Mouse (Mus musculus): ENCODE results near the gene Rab3d. TPM values are rescaled to one million over a fixed set of nuclear protein-coding genes. Genes with fewer than 3 reads are reported as not detected.

The Rab3d gene
- total and polyA plus RNA-seq, 3 experiments: 22.9 to 44.2 TPM; not detected in 1

DNA sequence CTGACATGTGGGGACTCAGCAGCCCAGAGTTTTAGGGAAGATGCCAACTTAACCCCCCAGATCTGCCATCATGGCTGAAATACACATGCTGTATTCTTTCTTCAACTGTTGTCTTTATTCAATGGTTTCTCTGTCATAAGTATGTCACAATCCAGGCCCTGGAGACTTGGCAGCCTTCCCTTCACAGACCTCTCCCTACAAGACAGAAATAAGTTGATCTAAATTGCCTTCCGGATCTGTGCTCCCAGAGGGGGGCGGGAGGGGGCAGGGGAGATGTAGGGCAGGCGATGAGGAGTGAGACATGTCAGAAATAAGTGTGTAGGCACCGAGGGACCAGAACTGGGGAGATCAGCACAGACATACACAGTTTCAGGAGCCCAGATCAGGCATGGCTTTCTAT is 45.8 kb downstream of the Rab3d start:
- Histone ChIP-seq H3K9me3 (replicated peaks; ENCODE audit: insufficient read depth, low read length) (no peaks in the 10 kb centered on the region), H3K27me3 (ENCODE audit: control insufficient read depth in 1 of 2, insufficient read depth in 2 of 2, low read length in 2 of 2) (peaks cover 4 to 12% of the 10 kb centered on the region in 2 experiments), H3K79me2 (ENCODE audit: control insufficient read depth, insufficient read depth, low read length, poor library complexity) (no peaks in the 10 kb centered on the region), H3K4me3 (ENCODE audit: control insufficient read depth in 1 of 2, insufficient read depth in 1 of 2, low read depth in 2 of 2, low read length in 2 of 2) (no peak overlapping the region), H3K36me3 (ENCODE audit: control insufficient read depth in 1 of 2, insufficient read depth in 2 of 2, low read length in 2 of 2) (no peaks in the 10 kb centered on the region), H3K27ac (ENCODE audit: control insufficient read depth, low read depth, low read length) (no peak overlapping the region), H3K4me1 (ENCODE audit: control insufficient read depth in 1 of 2, insufficient read depth in 2 of 2, low read length in 2 of 2) (no peaks in the 10 kb centered on the region), H3K9ac (ENCODE audit: control insufficient read depth, low read depth, low read length, poor library complexity, severe bottlenecking) (no peak overlapping the region)
- TF ChIP-seq E2F4 (IDR thresholded peaks at IDR 0.05; ENCODE audit: borderline replicate concordance, low read depth, low read length) (no peak), POLR2A (IDR thresholded peaks at IDR 0.05; ENCODE audit: control insufficient read depth in 1 of 2, insufficient read depth in 1 of 2, low read depth in 1 of 2, low read length in 2 of 2, poor library complexity in 1 of 2) (no peak), ZC3H11A (IDR thresholded peaks at IDR 0.05; ENCODE audit: low read depth, low read length) (no peak), MEF2A (IDR thresholded peaks at IDR 0.05; ENCODE audit: extremely low read depth, insufficient replicate concordance, low read depth, low read length, poor library complexity, severe bottlenecking) (no peak), MYC (IDR thresholded peaks at IDR 0.05; ENCODE audit: low read depth, low read length) (no peak), ZMIZ1 (IDR thresholded peaks at IDR 0.05; ENCODE audit: low read depth, low read length) (no peak), RCOR1 (IDR thresholded peaks at IDR 0.05; ENCODE audit: low read depth, low read length) (no peak), TCF12 (IDR thresholded peaks at IDR 0.05; ENCODE audit: low read depth, low read length) (no peak), USF1 (IDR thresholded peaks at IDR 0.05; ENCODE audit: low read depth, low read length) (no peak), SIN3A (IDR thresholded peaks at IDR 0.05; ENCODE audit: low read length) (no peak), POLR2AphosphoS5 (IDR thresholded peaks at IDR 0.05; ENCODE audit: borderline replicate concordance, low read depth, low read length) (no peak), CHD2 (IDR thresholded peaks at IDR 0.05; ENCODE audit: low read length) (no peak), USF2 (IDR thresholded peaks at IDR 0.05; ENCODE audit: borderline replicate concordance in 1 of 2, insufficient read depth in 1 of 2, low read depth in 1 of 2, low read length in 2 of 2) (no peak), BHLHE40 (IDR thresholded peaks at IDR 0.05; ENCODE audit: borderline replicate concordance, low read depth, low read length) (no peak), MYB (IDR thresholded peaks at IDR 0.05; ENCODE audit: low read depth, low read length) (no peak), HCFC1 (IDR thresholded peaks at IDR 0.05; ENCODE audit: low read depth, low read length) (no peak), MAX (IDR thresholded peaks at IDR 0.05; ENCODE audit: low read length) (no peak), NRF1 (IDR thresholded peaks at IDR 0.05; ENCODE audit: insufficient read depth, low read depth, low read length, poor library complexity, severe bottlenecking) (no peak), CHD1 (IDR thresholded peaks at IDR 0.05; ENCODE audit: low read depth, low read length) (no peak)
- no peak for DNase-seq (ENCODE audit: low read depth, low spot score)

DNA sequence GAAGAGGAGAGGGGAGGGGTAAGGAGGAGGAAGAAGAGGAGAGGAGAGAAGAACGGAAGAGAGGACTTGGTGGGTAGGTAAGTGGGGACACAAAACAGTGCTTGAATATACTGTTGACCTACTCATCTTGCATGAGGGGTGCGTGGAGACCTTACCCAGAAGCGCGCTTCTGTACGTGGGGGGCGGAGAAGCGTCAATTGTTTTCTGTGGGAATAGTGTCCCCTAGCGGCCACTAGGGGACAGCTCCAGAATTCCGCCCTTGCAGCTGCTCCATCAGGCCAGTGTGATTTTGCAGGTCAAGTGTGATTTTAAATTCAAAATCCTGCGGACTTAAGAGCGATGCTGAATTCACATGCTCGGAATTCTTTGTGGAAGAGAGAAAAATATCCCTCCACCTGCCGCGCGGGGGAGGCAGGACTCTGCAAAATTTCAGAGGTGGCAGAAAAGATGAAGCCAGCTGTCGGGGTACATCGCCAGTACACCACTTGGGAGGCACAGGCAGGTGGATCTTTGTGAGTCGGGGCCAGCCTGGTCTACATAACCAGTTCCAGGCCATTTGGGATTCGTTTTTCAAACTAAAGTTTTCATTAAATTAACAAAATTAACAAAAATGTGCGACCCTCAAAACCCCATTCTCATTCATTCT is 47.0 kb downstream of the Rab3d start:
- peaks cover 6 to 14% of the 10 kb centered on the region in 2 experiments for H3K27me3 ChIP-seq (ENCODE audit: control insufficient read depth in 1 of 2, insufficient read depth in 2 of 2, low read length in 2 of 2)
- TF ChIP-seq GATA1 (IDR thresholded peaks at IDR 0.05; ENCODE audit: low read depth, low read length) (0 out of 2 replicates have a peak, but pooled peaks have one; percentile 7), POLR2AphosphoS5 (IDR thresholded peaks at IDR 0.05; ENCODE audit: borderline replicate concordance, low read depth, low read length) (no peak), SMC3 (IDR thresholded peaks at IDR 0.05; ENCODE audit: low read depth, low read length) (peak; percentile 93), KAT2A (conservative IDR thresholded peaks at IDR 0.05; ENCODE audit: low read depth, low read length) (no peak), SIN3A (IDR thresholded peaks at IDR 0.05; ENCODE audit: low read length) (peak; percentile 54; the same call in 1 of the 2 replicates), MAZ (IDR thresholded peaks at IDR 0.05; ENCODE audit: low read depth, low read length) (peak; percentile 84), TBP (IDR thresholded peaks at IDR 0.05; ENCODE audit: low read depth, low read length) (0 out of 2 replicates have a peak, but pooled peaks have one; percentile 6), RAD21 (IDR thresholded peaks at IDR 0.05; ENCODE audit: low read depth, low read length) (peak; percentile 95), MEF2A (IDR thresholded peaks at IDR 0.05; ENCODE audit: extremely low read depth, insufficient replicate concordance, low read depth, low read length, poor library complexity, severe bottlenecking) (no peak), MXI1 (IDR thresholded peaks at IDR 0.05; ENCODE audit: low read depth, low read length) (0 out of 2 replicates have a peak, but pooled peaks have one; percentile 33), ZC3H11A (IDR thresholded peaks at IDR 0.05; ENCODE audit: low read depth, low read length) (peak; percentile 80), CTCF (IDR thresholded peaks at IDR 0.05 in 2 of 3, conservative IDR thresholded peaks at IDR 0.05 in 1 of 3; ENCODE audit: control insufficient read depth in 1 of 3, insufficient read depth in 1 of 3, low read depth in 2 of 3, low read length in 3 of 3, poor library complexity in 1 of 3, severe bottlenecking in 1 of 3) (peak; percentile 99 to 100 (median 100))
- H3K36me3 ChIP-seq (ENCODE audit: control insufficient read depth in 1 of 2, insufficient read depth in 2 of 2, low read length in 2 of 2): no peaks in the 10 kb centered on the region
- peak; percentile 85 for DNase-seq (ENCODE audit: low read depth, low spot score)
- no peak overlapping the region for H3K9ac ChIP-seq (ENCODE audit: control insufficient read depth, low read depth, low read length, poor library complexity, severe bottlenecking)
- H3K4me3 ChIP-seq (ENCODE audit: control insufficient read depth in 1 of 2, insufficient read depth in 1 of 2, low read depth in 2 of 2, low read length in 2 of 2): 0 out of 4 replicates have a peak overlapping the region, but pooled peaks of 1 of the 2 experiments have one; percentile 11
- H3K79me2 ChIP-seq (ENCODE audit: control insufficient read depth, insufficient read depth, low read length, poor library complexity): no peaks in the 10 kb centered on the region
- H3K9me3 ChIP-seq (replicated peaks; ENCODE audit: insufficient read depth, low read length): no peaks in the 10 kb centered on the region
- no peak overlapping the region for H3K27ac ChIP-seq (ENCODE audit: control insufficient read depth, low read depth, low read length)
- H3K4me1 ChIP-seq (ENCODE audit: control insufficient read depth in 1 of 2, insufficient read depth in 2 of 2, low read length in 2 of 2): no peaks in the 10 kb centered on the region
